Mouse (Mus musculus): ENCODE measurements around the gene Insc. TPM values are rescaled to one million over a fixed set of nuclear protein-coding genes. Genes with fewer than 3 reads are reported as not detected.

The Insc gene
- polyA plus RNA-seq, 1 experiment from 2014 or later = 0.74 TPM

DNA sequence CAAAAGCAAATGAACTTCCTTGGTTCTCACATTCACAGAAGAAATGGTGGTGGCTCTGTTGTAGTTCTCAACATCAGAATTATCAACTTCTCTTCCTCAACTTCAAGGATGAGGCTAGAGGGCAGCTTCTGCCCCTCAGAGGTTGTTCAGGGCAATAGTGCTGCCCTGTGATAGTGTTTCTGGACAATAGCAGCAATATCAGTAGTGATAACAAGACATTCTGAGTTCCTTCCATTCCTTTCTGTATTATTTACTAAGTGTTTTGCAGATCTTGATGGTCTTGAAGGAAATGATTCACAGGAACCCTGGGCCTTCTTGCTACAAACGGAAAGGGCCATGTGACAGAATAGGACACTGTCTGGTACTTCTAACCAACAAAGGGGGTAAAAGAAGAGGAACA, 150.4 kb downstream of the Insc start:
- 91% methylated on average over 1 of the region's 1 CpGs for WGBS
- Histone ChIP-seq H3K4me2 (no peak overlapping the region), H3K27ac (no peak overlapping the region), H3K27me3 (peaks cover 25% of the 10 kb centered on the region), H3K4me3 (replicated peaks) (no peak overlapping the region), H3K9ac (no peak overlapping the region), H3K4me1 (peaks cover 9% of the 10 kb centered on the region; the same call in 1 of the 2 replicates), H3K9me3 (no peaks in the 10 kb centered on the region), H3K36me3 (replicated peaks) (no peaks in the 10 kb centered on the region)
- no peak for ATAC-seq (ENCODE audit: low FRiP score)

- peaks cover 9% of the 10 kb centered on the region; the same call in 1 of the 2 replicates for H3K4me1 ChIP-seq
- no peaks in the 10 kb centered on the region for H3K36me3 ChIP-seq (replicated peaks)
- H3K4me2 ChIP-seq = no peak overlapping the region
- ATAC-seq (ENCODE audit: low FRiP score) = no peak
- H3K27ac ChIP-seq = no peak overlapping the region
- no peak overlapping the region for H3K4me3 ChIP-seq (replicated peaks)
- H3K27me3 ChIP-seq = peaks cover 44% of the 10 kb centered on the region
- WGBS = 35% methylated on average over 15 of the region's 15 CpGs
- no peak overlapping the region for H3K9ac ChIP-seq
- no peaks in the 10 kb centered on the region for H3K9me3 ChIP-seq
Observed at GRCm38 (mm10) chr7:114896966-114897697, 153.6 kb downstream of the Insc start.

Other genes with a start within 250 kb of the Insc start
- gene Cyp2r1, start 180.7 kb upstream of the Insc start, polyA plus RNA-seq (2016; fragmentation: Nextera tagmentation; extraction: Ambion mirVana) = 0.95 and 1.2 TPM in 2 replicates
- gene Calca, start 107.3 kb upstream of the Insc start, polyA plus RNA-seq (2016; fragmentation: Nextera tagmentation; extraction: Ambion mirVana) = 14.8 and 16.7 TPM in 2 replicates
- 0.35 and 0.40 TPM in 2 replicates for gene Calcb, start 25.1 kb upstream of the Insc start, polyA plus RNA-seq (2016; fragmentation: Nextera tagmentation; extraction: Ambion mirVana)

All from forebrain, embryonic 12.5 days (tissue).